Mouse (Mus musculus) liver, adult 2 months (tissue): ENCODE measurements around the gene Prkar2a.

Experiments used
- CTCF ChIP-seq: fragments of 200-500 bp; IDR thresholded peaks from 2 replicates; pipeline ENCODE4 v1.5.1; 2011; ENCODE audit warnings: low read depth, low read length, control low read depth
- POLR2A ChIP-seq: fragments of 200-500 bp; IDR thresholded peaks from 2 replicates; pipeline ENCODE4 v1.6.1; 2011; ENCODE audit warnings: low read length, control low read depth; ENCODE audit not compliant: insufficient read depth; ENCODE audit errors: extremely low read depth

GRCm38 (mm10) chr9:108754423-108754822 is 65.3 kb downstream of the Prkar2a start:
- no peak for TF ChIP-seq CTCF
- TF ChIP-seq POLR2A: no peak
